Mouse (Mus musculus): Measurements from ENCODE around the gene Ccl7.

DNA sequence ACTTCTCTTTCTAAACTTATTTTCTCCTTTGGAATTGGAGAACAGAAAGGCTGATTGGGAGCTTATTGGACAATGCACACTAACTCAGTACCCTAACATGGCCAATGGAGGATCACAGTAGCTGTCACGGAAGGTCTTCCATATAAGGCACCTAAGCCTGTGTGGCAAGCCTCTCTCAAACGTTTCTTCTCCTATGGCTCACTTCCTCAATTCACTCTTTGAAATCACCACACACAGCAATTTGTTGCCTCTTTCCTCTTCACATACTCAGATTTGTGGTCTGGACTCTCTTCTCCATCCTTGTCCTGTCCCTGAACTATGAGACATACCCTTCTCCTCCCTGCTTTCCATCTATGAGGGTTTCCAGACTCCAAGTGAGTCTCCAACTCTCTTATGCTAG is 40.7 kb upstream of the Ccl7 start:
- TF ChIP-seq CTCF (IDR thresholded peaks at IDR 0.05; ENCODE audit: low read depth) (no peak), EP300 (IDR thresholded peaks at IDR 0.05; ENCODE audit: low read depth) (no peak)

All from heart, postnatal 0 days (tissue).